Mouse (Mus musculus): ENCODE measurements around the gene Ccdc12.
"Not testable (repeated sequence)": the region's sequence is repeated elsewhere in the genome, so short reads cannot be mapped to it uniquely, and the experiment has no call there.

Ccdc12 gene

DNA sequence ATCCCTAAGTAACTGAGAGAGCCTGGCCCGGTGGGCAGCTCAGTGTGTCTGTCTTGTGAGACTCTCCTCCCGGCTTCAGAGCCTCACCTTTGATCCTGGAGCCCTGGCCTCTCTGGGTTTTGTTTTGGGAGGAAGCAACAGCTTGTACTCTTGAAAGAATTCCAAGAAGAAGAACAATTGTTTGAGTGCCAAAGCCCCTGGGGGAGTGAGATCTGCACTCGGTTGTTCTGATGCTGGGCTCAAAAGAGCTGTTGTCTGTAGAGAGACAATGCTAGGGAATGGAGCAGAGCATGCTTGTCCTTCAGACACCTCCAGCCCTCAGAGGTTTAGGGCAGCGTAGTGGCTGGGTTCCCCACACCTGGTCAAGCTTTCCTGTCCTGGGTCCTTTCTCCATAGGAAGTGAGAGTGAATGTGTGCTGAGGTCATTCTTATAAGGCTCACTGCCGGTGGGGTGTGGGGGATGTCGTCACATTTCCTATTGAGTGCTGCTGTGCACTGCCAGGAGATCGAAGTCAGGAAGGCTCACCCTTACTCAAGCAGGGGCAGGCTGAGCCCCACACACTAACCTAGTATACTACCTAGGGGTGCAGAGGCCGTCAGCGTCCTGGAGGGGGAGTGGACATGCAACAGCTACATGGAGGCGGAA lies 16.9 kb downstream of the Ccdc12 start:
- DNase-seq (ENCODE audit: low read depth, low spot score) = no peak

DNA sequence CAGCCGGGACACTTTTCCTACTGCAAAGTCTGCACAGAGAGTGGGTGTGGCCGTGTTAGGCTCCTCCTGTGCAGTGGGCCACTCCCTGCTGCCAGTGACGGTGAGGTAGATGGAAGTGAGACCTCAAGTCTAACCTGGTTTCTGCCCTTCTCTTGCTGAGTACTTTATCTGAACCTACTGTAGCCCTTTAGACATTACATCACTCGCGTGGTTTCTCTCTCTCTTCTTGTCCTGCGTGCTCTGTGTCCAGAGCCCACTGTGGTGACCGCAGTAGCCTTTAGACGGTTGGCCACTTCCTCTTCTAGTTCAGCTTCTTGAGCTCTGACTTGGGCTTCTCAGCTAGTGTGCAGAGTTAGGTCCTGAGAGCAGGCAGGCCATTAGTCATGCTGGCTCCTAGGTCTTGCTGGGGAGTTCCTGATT lies 20.2 kb downstream of the Ccdc12 start:
- DNase-seq (ENCODE audit: low read depth, low spot score) = no peak

DNA sequence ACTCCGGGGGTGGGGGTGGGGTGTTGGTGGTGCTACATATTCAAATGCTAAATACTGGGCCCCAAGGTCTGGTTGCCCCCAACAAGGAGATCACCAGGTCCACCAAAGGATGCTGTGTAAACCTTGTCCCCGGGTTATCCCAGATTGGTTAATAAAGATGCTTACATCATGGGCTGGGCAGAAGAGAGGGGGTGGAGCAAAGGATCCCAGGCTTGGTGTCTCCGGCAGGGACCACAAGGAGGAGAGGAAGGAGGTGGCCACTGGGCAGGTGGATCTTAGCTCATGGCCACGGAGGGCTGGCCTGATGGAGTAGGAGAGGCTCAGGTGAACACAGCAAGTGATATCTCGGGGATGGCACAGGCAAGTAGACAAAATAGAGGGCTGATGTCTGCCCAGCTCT lies 22.6 kb downstream of the Ccdc12 start:
- no peak for DNase-seq (ENCODE audit: low read depth, low spot score)

DNA sequence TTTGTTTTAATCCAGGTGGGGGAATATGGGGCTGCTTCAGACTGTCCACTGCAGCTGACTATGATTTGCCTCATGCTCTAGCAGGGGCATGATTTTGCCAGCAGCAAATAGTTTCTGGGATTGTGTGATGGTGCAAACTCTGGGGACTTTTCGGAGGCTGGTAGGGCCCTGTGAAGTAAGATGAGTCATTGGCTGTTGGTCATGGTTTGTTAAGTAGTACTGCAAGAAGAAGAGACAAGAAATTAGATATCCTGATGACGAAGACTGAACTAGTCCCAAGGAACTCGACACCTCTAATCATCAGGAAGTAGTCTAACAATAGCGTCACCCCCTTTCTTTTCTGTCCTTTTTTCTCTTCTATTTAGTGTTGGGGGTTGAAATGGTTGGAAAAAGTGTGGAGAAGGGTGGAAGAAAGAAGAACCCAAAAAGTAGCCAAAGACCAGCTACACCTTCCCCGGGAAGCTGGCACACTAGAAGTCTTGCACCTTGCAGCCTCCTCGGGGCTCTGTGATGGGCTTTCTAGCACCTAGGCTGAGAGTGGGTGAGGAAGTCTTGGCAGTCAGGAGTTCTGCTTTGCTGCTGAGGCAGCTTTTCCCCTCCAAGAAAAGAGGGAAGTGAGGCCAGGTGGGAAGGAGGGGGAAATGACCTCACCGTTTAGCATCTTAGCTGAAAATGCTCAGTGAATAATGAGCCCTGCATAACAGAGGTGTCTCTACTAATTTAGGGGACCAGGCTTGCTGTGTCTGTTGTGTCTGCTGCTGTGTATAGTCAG lies 24.6 kb downstream of the Ccdc12 start:
- DNase-seq (ENCODE audit: low read depth, low spot score) = no peak

DNA sequence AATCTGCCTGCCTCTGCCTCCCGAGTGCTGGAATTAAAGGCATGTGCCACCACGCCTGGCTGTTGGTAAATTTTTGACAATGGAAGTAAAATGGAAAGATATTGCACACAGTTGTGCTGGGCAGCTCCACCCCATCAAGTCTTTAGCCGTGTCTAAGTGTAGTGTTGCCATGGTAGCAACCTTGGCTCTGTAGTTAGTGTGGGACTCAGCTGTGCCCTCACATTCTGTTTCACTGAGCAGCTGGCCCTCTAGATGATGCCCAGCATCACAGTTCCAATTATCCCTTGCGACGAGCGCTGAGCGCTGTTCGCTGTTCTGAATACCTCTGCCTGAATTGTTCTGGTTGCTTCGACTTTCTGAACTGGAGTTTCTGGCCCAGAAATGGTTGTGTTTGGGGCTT lies 25.5 kb downstream of the Ccdc12 start:
- no peak for DNase-seq (ENCODE audit: low read depth, low spot score)

DNA sequence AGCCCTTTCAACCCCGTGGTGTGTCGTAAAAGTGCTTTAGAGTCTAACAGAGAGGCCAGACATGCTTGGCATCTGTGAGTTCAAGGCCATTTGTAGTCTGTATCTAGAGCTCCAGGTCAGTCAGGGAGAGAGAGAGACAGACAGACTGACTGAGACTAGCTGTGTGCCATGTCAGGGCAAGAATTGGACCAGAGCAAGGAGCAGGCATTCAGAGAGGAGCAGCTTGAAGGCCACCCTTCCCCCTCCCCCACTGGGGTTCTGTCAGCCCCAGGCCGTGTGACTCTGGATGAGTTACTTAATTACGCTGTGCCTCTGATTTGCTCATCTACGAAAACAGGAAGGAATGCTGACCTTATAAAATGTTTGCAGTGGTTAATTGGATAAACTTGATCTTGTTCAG lies 26.0 kb downstream of the Ccdc12 start:
- DNase-seq (ENCODE audit: low read depth, low spot score) = no peak

DNA sequence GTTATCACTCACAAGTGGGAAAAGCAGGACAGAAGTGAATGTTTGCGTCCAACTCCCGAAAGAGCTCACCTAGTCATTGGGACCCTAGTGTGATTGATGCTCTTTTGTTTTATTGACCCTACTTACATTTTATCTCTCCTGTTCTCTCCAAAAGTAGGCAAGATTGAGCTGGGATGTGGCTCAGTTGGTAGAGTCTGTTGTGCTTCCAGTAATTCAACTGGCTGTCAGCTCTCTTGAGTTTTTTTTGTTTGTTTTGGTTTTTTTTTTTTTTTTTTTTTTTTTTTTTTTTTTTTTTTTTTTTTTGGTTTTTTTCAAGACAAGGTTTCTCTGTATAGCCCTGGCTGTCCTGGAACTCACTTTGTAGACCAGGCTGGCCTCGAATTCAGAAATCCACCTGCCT lies 26.4 kb downstream of the Ccdc12 start:
- DNase-seq (ENCODE audit: low read depth, low spot score) = not testable (repeated sequence)

DNA sequence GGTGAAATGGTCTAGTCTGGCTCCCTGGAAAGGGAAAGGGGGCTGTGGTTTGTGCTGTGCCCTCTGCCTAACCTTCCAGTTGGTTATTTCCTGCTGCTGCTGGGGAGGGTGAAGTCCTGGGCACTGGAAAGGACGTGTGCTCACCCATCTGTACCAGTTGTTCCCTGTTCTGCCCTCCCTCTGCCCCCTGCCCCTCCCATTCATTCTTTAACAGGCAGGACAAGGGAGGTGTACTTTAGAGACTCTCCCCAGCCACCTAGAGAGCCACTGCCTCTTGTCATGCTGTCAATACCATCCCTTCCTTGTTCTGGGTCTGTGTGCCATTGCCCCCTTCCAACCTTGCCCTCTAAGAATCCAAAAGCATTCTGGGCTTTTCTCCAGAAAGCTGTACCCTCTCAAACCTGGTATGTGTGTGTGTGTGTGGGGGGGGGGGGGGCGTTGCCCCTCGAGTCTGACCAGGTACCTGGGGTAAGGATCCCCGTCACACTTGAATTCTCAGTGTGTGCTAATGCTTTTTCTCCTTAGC lies 27.3 kb downstream of the Ccdc12 start:
- DNase-seq (ENCODE audit: low read depth, low spot score) = no peak

DNA sequence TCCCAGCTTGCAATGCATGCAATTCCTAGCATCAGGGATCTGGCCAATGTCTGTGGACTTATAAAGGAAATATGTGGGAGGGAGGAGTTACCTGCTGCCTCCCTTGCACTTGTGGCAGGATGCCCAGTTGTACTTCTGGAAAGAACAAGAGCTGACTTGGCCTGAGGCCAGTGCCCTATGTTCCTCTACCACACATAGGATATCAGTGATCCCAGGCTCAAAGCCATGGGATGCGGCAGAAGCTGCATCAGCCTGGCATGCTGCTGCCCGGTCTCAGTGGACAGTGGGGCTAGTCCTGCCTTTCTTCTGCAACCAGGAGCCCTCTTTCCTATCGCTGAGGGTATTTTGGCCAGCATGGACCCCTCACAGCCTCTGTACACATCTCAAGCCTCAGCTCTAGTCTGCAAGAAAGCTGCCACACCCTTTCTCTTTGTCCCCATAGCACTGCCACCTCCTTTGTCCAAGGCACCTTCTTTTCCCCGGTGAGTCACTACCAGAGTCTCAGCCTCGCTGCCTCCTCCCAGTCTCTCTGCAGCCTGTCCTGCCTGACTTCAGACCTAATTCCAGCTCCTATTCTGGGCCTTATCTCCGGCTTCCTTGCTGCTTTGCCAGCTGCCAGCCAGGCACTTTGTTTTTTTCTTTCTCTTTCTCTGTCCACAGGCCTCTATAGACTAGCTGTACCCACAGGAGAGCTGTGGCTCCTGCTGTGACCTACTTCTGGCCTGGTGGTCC lies 28.0 kb downstream of the Ccdc12 start:
- DNase-seq (ENCODE audit: low read depth, low spot score) = no peak

DNA sequence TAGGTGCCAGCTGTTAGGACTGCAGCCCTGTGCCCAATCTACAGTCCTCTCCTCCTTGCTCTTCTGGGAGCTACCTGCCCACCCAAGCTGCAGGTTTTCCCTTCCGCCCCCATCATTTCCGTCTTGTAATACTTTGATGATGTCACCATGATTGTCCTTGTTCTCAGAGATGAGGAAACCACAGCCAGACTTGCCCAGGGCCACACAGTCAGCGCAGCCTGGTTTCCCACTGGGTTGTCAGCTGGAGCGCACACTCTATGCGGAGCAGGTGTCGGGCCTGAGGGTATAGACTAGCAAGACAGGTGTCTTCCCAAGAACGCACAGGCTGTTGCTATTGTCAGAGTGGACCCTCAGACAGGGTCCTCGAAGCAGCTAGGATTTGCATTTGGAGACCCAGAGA lies 28.9 kb downstream of the Ccdc12 start:
- no peak for DNase-seq (ENCODE audit: low read depth, low spot score)

DNA sequence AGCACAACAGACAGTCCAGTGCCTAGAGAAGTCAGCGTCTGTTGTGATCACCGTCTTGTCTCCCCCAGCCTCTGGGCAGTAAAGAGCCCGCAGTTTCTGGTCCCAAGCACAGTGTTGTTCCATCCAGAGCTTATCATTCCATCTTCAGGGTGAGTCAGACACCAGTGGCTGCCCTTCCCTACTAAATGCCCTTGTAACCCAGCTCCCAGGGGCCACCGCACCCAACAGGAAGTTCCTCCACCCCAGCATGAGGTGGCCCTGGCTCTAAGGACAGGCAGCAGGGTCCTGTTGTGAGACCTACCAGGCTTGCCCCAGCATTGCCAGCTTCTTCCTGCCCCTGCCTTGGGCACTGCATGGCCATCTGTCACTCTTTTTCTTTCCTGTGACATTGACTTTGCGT lies 29.3 kb downstream of the Ccdc12 start:
- no peak for DNase-seq (ENCODE audit: low read depth, low spot score)

DNA sequence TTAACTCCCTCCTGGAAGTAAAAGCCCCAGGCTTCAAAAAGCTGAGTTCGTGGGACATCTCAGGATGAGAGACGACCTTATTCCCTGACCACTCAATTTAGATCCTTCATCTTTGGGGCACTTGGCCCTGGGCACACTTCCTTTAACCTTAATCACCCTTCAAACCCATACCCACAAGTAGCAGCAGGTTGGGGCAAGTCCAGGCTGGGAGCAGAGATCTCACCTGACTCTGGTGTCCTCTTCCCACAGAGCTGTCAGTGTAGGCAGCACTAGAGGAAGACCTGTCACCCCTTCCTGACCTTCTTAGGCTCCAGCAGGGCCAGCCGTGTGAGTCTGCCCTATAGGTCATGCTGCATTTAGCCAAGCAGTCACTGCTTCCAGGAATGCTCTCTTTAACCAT lies 30.2 kb downstream of the Ccdc12 start:
- DNase-seq (ENCODE audit: low read depth, low spot score) = no peak

DNA sequence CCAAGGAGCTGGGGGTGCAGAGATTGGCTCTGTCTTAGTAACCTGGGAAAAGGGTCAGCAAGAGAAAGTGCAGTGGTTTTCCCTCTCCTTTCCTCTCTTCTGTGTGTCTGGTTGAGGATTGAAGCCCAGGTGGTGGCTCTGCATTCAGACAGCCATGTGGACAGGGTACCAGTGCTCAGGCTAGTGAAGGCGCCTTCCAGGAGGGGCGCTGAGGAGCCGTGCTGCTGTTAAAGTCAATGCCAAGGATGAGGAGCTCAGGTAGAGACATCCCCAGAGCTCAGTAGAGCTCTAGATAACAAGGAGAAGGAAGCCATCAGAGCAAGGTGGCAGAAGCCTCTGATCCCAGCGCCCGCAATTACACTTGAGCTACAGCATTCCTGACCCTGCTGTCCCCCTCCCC lies 30.8 kb downstream of the Ccdc12 start:
- DNase-seq (ENCODE audit: low read depth, low spot score) = no peak

DNA sequence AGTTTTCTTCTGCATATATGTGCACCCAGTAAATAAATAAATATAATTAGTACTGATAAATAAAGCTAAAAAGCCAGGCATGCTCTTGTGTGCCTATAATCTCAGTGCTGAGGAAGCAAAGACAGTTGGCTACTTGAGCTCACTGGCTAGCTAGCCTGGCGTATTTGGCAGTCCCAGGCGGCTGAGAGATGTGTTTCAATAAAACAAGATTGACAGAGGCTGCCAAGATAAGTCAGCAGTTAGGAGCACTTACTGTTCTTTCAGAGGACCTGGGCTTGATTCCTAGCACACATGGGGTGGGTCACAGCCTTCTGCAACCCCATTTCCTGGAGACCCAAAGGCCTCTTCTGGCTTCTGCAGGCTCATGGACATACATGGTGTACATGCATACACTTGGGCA lies 31.5 kb downstream of the Ccdc12 start:
- no peak for DNase-seq (ENCODE audit: low read depth, low spot score)

DNA sequence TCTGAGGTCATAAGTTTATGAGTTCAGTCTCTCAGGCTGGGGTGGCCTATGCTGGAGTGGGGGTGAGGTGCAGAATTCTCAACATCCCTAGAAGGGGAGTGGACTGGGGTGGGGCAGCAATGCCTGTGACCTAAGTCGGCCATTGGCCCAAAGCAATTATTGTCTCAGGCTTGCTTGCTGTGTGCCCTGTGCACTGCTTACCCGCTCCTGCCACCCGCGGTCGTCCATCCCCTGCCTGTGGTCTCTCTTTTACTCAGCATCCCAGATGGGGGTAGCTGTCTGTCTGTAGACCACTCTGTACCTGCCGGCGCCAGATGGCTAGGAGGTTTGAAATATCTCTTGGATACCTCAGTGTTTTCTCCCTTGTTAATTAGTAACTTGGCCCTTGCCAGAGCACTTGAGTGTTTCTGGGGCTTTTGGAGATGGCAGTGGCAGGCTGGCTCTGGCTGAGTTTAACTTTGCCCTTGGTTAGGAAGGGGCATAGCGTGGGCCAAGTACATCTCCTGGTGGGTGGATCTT lies 33.0 kb downstream of the Ccdc12 start:
- no peak for DNase-seq (ENCODE audit: low read depth, low spot score)

DNA sequence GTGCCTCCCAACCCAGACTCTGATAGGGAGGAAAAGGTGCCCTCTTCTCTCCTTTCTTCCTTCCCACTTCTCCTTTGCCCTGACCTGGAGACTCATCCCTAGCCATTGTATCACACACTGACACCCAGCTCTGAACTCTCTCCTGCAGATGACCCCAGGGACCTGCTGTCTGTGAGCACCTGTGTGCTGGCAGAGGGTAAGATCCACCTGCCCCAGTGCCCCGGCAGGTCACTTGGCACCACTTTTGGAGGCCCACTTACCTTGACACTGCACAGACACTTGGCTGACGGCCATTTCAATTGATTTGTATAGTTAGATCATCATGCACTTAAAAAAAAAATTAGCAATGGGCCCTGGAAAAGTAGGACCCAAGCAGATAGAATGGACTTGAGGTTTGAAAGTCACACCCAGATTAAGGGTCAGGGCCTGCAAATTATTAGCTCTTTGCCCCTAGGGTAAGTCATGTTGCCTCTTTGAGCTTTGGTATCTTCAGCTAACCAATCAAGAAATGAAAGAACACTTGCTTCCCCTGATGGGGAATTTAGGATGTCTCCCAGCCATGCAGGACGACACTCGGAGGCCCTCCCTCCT lies 39.0 kb downstream of the Ccdc12 start:
- DNase-seq (ENCODE audit: low read depth, low spot score) = no peak

DNA sequence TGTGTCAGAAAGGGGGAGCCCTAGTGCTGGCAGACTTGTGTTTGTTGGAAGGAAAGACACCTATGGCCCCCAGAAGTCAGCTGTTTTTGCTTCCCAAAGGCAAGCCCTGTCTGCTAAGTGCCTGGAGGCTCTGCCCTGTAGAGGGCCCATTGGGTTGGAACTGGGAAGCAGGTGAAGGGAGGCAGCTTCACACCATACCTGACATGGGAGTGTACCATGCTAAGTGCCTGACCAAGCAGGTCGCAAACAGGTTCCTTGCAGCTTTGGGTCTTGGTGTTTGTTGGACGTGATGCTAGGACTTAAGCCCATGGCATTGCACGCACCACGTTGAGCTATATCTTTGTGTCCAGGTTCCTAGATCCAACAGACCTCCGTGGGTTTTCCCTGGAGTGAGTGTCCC lies 40.1 kb downstream of the Ccdc12 start:
- no peak for DNase-seq (ENCODE audit: low read depth, low spot score)

DNA sequence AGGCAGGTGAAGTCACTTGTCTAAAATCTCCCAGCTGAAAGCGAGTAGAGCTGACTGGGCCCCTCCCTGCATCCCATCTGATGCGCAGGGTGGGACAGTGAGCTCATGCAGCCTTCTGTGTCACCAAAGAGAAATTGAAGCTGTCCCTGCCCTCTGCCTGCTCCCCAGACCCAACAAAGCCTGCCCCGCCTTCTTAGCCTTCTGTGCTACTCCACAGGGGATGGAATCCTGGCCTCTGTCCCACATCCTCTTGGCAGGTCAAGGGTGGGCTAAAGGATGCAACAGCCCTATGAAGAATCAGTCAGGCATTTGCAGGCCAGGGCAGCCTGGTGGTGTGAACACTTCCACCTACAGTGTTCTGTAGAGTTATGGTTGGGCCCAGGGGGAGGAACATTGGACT lies 41.2 kb downstream of the Ccdc12 start:
- DNase-seq (ENCODE audit: low read depth, low spot score) = no peak

DNA sequence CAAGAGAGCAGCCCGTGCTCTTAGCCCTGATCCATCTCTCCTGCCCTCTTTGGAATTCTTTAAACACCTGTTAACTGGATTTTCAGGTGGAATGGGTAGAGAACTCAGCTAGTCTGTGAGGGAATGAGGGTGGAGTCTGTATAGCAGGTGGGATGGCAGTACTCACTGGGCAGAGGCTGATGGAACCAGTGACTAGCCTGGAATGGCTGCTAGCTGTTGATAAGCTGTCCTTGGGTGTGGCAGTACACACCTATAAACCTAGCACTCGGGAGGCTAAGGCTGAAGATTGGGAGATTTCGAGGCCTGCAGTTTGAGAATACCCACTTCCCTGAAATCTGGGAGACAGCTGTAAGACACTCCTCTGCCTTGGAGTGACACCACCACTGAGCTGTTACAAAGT lies 43.3 kb downstream of the Ccdc12 start:
- DNase-seq (ENCODE audit: low read depth, low spot score) = no peak

DNA sequence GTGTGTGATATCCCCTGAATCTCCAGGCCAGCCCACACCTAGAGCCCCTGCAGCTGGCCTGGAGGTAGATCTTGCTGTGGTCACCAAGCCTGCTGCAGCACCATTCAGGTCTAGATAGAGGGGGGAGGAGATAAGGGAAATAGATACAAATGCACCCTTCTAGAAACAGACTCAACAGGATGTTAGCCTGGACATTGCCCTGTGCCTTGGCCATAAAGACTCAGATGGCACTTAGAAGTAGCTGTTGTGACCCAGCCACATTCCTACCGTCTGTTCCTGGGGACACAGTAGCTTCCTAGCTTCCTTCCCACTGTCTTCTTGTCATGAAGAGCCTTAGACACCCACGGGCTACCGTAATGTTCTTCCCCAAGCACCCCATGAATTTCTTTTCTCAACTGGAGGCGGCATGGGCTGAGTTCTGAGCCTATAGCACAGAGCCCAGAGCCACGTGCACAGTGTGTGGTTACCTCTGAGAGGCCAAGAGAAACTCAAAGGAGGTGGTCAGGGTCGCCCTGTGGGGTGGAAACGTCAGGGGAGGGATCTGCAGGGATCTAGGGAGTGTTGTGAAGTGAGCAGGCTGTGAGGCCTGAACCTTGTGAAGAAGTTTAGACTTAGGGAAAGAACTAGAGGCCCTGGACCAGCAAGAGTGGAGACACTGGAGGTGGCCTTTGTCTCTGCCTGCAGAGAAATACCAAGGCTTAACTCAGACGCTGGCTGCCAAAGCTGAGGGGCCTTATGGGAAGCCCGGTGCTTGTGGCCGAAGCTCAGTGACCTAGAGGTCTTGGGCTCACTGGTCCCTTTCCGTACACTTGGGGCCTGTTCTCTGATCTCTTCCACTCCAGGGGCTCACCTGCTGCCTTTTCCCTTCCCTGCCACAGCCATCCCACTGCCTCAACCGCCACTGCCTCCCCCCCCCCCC lies 45.1 kb downstream of the Ccdc12 start:
- DNase-seq (ENCODE audit: low read depth, low spot score) = no peak

DNA sequence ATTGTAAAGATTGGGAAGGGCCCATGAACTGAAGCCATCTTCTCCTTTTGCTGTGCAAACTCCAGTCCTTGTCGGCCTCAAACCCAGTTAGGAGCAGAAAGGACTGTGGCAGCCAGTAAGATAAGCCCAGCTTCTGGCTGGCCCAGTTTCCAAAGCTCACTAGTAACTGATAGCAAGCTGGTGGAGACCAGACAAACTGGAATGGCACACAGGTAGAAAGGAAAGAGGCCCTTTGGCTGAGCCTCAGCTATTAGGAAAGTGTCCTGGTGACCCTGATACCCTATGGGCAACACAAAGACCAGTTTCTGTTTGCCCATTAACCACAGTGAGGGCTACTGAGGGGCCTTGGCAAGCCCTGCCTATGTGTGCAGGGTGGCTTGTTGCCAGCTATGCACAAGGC lies 46.5 kb downstream of the Ccdc12 start:
- DNase-seq (ENCODE audit: low read depth, low spot score) = no peak
